Mouse (Mus musculus) cerebellum, adult 9-10 months (tissue): ENCODE measurements at regions not wholly inside any gene's neighbourhood (a gene's known extent, or its start where the extent isn't known, plus 50 kb on each side); places are given as distances from the start of the nearest gene placed in this dataset.

Source experiments
- DNase-seq: peaks from one replicate; pipeline ENCODE4 v3.0.0; 2022

DNA sequence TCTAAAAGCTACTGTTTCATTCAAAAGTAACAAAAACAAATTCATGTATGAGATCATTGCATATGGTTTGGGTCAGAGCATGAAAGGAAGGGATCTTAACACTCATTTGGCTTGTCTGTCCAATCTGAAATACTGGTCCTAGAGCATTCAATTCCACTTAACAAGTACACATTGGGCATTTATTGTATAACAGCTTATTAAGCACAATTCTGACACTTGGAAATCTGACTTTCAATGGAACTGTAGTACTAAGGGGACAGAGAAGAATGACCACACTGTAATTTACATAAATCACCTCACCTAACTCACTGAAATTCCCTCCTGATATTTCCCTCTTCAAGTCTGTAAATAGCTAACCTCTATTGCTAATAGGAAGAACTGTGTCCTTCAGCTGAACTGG, 201.5 kb upstream of the Ldb2 start:
- DNase-seq, result no peak

DNA sequence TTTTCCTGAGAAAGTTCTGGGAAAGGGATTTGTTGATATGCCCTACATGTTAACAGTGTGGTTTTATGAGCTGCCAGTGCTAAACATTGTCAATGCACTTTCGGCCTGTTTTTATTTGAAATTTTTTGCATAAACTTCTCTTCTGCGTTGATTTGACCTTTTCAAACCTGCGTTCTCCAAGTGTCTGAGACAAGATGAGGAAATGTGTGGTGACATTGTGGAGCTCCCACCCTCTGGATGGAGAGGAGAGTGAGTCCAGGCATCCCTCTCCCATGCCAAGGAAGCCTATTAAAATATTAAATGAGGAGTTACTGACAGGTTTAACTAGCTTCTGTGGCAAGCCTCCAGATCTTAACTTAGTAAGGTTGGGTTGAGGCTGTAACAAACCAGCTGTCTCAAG, 199.6 kb upstream of the Ldb2 start:
- no peak for DNase-seq

DNA sequence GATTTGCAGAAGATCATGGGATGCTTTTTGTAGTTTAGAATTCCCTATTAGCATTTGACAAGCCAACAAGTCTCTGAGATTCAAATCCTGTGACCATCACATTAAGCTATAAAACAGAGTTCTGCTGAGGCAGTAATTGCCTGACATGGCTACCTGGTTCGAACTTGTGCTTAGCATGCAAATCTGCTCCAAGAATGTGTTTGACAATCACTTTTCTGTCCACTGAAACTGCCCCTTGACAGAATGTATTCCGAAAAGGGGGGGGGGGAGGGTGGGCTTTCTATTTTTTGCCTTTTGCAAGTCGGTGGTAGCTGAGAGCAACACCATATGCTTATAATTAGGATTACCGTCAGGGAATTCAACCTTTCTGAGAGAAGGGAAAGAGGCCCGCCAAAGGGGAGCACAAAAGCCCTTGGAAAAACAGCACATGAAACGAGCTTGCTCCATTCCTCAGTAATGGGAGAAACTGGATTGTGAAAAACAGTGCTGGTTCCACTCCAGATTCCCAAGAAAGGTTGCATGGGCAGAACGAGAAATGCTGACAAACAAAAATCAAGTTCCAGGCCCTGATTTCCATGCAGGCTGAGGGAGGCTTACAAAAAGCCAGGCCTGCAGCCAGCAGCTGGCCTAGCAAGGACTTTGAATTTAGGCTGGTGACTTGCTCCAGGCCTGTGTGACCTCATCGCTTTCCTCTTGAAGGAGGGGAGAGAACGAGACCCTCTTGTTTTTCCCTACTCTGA, 176.1 kb upstream of the Ldb2 start:
- DNase-seq, result no peak

DNA sequence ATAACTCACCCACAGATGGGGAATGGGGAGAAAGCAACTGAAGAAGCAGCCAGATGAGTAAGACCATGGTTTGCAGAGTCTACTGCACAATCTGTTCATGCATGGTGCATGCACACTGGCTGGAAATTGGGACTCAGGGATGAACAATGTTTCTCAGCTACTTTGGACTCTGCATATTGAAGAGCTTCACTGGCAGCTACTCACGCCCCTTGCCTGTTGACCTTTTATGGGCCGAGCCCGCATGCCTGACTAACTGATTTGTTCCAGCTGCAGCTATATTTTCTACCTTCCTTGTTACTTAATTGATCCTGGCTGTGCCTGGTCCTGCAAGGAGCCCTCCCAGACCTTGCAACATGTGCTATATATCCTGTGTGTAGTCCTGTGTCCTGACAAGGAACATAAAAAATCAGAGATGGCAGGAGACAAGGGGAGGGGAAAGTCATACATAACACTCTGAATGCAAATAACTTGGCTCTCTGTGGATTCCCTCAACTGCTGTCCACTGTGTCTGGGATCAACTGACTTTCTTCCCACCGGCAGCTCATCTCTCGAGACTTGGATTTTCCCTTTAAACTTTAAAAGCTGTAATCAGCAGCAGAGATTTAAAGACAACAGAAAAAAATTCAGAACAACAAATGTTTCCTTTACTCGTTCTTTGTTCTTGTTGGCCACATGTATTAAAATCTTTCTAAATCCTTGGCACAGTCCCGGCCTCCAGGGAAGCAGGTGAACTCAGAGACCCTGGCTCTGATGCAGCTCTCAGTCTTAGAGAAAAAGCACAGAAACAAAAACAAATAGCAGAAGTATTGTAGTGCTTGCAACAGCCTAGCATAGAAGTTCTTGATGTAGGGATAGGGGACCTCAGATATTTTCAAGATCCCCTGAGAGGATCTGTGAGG, 143.8 kb upstream of the Ldb2 start:
- no peak for DNase-seq

DNA sequence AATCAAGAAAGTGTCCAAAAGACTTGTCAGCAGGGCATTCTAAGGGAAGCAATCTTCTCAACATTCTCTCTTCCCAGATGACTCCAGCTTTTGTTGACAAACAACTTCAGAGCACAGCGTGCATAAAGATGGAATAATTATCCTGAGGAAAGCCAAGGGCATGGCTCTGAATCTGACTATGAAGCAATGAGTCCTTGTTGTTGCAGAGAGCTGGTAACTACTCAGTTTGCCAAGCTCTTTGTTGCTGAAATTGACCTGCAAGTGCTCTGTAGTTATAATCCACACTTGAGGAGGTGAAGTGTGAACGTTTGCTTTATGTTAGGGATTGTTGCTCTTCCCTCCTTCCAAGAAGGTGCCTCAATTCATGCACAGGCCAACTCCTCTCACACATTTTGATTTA, 143.1 kb upstream of the Ldb2 start:
- no peak for DNase-seq

DNA sequence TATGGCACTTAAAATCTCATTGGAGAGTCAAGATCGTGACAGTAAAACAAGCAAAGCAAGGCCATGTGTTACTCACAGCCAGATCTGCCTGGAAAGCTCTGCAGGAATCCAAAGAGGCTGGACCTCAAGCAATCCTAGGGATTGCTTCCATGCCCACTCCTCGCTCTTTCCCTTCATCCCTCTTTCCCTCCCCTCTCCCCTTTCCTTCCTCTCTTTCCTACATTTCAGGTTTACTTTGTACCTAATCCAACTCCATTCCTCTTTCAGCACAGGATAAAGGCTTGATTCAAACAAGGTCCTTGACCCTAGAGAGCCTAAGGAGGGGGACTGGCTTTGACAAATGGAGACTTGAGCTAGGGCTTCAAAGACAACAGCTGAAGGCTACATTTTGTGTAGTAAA, 126.0 kb upstream of the Ldb2 start:
- DNase-seq, result no peak

DNA sequence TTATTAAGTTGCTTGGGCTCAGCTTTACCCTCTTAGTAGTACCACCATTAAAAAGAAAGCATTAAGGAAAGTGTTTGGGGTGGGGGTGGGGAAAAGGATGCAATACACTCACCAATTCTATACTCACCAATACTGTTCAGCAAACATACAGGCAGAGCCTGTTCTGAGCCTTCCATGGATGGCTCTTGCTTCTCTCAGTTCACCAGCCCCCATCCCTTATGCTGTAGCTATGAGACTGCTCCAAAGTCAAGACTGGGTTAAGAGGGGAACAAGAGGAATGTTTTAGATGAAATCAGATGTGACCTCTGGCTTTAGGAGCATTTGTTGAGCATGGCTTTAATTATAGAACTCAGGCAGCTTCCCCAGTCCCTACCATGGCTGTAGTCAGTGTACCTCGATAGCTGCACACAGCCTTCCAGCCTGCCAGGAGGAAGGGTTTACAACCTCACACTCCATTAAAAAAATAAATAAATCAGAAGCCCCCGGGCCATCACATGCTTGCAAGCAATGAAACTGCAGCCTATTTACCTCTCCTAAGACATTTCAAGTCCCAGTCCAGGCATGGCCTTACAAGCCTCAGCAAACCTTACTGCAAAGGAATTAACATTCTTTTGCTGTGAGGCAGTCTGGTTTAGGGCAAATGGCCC, 122.8 kb upstream of the Ldb2 start:
- DNase-seq, result no peak

DNA sequence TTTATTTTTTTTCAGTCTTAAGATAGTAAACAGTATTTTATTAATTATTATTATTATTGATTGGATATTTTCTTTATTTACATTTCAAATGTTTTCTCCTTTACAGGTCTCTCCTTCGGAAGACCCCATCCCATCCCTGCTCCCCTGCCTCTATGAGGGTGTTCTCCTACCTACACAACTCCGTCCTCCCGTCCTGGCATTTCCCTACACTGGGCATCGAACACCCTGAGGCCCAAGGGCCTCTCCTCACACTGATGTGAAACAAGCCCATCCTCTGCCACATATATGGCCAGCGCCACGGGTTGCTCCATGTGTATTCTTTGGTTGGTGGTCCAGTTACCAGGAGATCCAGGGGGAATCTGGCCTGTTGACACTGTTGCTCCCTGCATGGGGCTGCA, 118.3 kb upstream of the Ldb2 start:
- no peak for DNase-seq

DNA sequence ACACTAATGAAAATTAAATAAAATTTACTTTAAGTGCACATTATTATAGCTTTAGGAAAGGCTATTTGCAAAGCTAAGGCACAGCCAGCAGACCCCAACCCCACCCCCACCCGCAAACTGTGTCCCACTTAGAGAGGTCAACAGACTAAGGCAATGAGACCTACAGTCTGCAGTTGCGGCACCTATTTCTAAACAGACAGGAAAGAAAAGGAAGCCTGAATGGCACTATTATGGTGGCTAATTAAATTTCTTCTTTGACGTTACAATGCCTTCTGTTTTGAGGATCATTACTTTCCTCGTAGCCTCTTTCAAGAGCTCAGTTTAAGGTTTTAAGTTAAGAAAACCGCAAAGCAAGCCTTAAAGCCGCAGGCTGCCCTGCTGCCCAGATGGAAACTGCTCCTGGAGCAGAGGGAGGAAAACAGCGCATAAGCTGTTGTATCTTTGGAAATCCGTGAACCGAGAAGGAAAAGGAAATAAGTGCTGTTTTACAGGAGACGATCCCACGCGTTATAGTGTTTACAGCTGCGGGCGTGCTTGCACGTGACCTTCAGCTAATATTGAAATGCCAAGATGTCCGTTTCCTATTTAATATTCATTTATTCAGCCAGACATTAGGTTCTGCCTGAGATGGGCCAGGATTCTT, 117.8 kb upstream of the Ldb2 start:
- DNase-seq, result no peak

DNA sequence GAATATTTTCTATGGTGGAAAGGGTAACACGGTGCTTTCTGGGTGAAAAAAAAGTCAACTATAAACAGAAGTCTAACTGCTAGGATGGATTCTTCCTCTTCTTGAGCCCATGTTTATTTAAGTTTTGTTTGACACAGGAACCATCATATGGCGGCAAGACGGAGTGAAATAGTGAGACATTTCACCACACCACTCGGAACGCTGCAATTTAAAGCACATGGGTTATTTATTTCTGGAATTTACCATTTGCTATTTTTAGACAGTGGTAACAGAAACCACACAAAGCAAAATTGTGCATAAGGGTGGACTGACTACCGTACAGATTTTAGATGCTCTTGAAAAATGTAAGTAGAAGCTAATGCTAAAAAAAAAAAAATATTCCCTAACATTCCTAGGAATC, 103.1 kb upstream of the Ldb2 start:
- DNase-seq, result no peak

DNA sequence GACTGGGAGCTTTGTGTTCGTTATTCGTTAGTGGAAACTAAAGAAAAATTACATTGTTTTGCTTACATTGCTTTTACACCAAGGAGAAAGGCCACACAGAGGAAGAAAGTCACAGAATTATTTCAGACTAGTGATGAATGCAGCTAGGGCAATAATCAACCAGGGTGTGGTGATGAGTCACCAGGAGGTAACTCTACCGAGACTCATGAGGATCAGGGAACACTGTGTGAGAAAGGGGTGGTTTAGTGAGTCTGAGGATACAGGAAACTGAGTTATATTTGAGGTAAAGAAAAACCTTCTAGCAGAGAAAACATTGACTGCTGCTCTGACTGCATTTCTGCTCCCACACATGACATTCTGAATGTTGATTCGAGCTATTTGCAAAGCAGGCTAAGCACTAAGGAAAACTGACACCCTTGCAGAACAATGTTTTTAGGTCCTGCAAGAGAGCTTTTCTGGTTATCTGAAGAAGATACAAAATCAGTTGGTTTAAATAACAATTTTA, 87.1 kb upstream of the Ldb2 start:
- DNase-seq, result no peak

DNA sequence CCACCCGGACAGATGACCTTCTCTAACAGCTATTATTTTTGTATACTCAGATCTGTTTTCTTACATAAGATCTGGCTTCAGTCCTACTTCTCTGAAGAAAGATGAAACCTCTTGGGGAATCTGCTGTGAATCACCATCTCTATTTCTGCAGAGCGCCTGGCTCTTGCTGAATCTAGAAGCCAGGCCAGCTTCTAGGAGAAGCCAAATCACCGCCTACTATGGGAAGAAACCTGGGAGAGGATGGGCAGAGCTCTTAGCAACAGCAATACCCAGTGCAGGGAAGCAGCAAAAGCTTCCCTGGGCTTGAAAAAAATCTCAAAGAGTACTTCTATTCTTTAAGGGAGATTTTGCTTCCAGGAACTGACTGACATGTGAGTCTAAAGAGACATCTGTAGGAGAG, 77.5 kb upstream of the Ldb2 start:
- peak; percentile 17 for DNase-seq

DNA sequence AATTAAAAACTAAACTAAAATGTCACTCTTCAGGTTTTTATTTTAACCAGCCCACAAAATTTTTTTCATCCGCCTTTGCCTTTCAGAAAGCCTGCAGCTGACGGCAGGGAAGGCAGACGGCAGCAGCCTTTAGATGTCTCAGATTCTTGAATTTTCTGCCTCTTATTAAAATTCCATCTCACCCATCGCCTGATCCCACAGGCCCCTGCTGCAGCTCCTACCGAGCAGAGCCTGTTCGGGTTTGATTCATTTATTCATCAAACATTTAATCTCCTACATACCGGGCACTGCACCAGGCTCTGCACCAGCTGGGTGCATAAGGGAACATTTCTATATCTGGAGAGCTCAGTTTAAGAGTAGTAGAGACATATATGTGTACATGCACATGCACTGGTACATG, 72.8 kb upstream of the Ldb2 start:
- no peak for DNase-seq

DNA sequence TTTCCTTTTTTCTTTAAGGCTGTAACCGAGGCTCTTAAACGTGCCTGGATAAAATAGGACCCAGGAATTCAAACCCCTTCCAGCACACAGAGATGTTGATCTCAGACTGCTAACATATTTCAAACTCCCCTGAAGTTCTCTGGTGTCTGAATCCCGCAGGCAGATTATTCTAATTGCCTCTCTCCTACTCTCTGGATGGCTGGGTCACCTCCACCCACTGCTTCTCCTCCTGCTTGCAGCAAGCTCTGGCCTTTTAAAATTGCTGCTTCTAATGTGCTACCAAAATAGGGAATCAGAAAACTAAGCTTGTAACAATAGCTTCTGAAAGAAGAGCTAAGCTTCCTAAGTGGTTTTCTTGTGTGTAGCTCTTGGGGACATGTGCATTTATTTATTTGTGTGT, 64.4 kb upstream of the Ldb2 start:
- no peak for DNase-seq

DNA sequence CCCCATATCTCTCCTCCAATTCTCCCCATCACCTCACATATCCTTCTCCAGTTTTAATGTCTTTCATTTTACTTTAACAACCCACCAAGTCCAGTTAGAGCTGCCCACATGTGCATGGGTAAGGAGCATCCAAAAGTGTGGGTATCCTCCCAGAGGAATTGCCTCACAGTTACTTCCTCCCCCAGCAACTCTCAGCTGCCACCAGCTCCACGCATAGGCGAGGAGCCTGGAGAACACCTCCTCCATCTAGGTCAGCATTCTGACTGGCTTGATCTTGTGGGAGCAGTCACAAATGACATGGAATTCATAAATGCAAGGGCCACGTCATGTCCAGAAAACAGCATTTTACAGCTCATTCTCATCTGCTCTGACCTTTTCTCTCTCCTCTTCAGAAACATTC, 63.9 kb upstream of the Ldb2 start:
- no peak for DNase-seq

DNA sequence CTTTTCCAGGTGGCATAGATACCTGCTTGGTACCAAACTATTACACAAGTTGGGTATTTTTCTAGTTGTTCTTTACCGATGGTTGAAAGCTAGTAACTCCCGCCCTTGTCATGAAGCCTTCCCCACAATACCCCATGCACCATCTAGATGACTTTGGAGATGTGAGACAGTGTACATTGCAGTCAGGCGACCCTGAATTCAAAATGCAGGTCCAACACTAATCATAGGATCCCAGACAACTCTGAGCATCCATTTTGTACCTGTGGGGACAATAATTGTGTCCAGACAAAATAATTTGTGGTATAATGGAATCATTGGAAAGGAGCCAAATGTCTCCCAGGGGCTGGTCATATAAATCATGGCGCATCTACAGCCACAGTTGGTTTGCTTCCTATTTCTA, 54.7 kb upstream of the Ldb2 start:
- DNase-seq, result no peak
